Mouse (Mus musculus) midbrain, embryonic 16.5 days (tissue): ENCODE measurements around the gene Gm48552. TPM values are rescaled to one million over a fixed set of nuclear protein-coding genes. Genes with fewer than 3 reads are reported as not detected.

Experiments used
- ATAC-seq: fragments of 200-750 bp; cut with Nextera tagmentation; 2 replicates; pipeline ENCODE4 v1.8.0; 2017; ENCODE audit warnings: moderate TSS enrichment
- H3K27ac ChIP-seq: fragments of 300-500 bp; sonication (generic); 2 replicates; pipeline ENCODE4 v1.5.1; 2014; ENCODE audit warnings: mild to moderate bottlenecking, low read length, mixed read lengths
- H3K27me3 ChIP-seq: fragments of 300-500 bp; sonication (generic); 2 replicates; pipeline ENCODE4 v1.6.1; 2014; ENCODE audit warnings: low read depth, low read length, mixed read lengths; ENCODE audit not compliant: control insufficient read depth, insufficient read depth
- H3K36me3 ChIP-seq: fragments of 300-500 bp; sonication (generic); 2 replicates; pipeline ENCODE4 v1.6.1; 2014; ENCODE audit warnings: mild to moderate bottlenecking, low read length, moderate library complexity, mixed read lengths; ENCODE audit not compliant: control insufficient read depth, insufficient read depth
- H3K4me1 ChIP-seq: fragments of 300-500 bp; sonication (generic); 2 replicates; pipeline ENCODE4 v1.6.1; 2014; ENCODE audit warnings: mild to moderate bottlenecking, low read length, mixed read lengths; ENCODE audit not compliant: control insufficient read depth, insufficient read depth
- H3K4me2 ChIP-seq: fragments of 300-500 bp; sonication (generic); 2 replicates; pipeline ENCODE4 v1.6.1; 2014; ENCODE audit warnings: mild to moderate bottlenecking, low read length, mixed read lengths
- H3K4me3 ChIP-seq: fragments of 300-500 bp; sonication (generic); 2 replicates; pipeline ENCODE4 v1.5.1; 2014; ENCODE audit warnings: low read depth, mild to moderate bottlenecking, low read length, moderate library complexity, mixed read lengths
- H3K9ac ChIP-seq: fragments of 300-500 bp; sonication (generic); 2 replicates; pipeline ENCODE4 v1.6.1; 2014; ENCODE audit warnings: low read depth, low read length, mixed read lengths
- H3K9me3 ChIP-seq: fragments of 300-500 bp; sonication (generic); replicated peaks from 2 replicates; pipeline ENCODE4 v1.6.1; 2014; ENCODE audit warnings: mild to moderate bottlenecking, low read length, mixed read lengths; ENCODE audit not compliant: control insufficient read depth, poor library complexity, severe bottlenecking
- WGBS: fragments of 180-500 bp; shearing (Covaris S2); extraction: QIAGEN DNeasy Blood & Tissue Kit; methylation state at CpG from one replicate; pipeline ENCODE4 v1.1.7; 2014; 5-methylcytosine and 5-hydroxymethylcytosine counted together
- microRNA-seq: library from miRNA; unstranded; fragments of <30 nt; microRNA quantifications from one replicate; pipeline ENCODE4, GENCODE M21; 2017
- polyA plus RNA-seq: library from polyadenylated mRNA; unstranded; fragments of >200 nt; fragmentation: Nextera tagmentation; extraction: Ambion mirVana; gene quantifications from 2 replicates; pipeline ENCODE4 v1.2.1, GENCODE M21; 2015

Gm48552 gene
- polyA plus RNA-seq, 1 experiment from 2014 or later: 3.3 TPM

DNA sequence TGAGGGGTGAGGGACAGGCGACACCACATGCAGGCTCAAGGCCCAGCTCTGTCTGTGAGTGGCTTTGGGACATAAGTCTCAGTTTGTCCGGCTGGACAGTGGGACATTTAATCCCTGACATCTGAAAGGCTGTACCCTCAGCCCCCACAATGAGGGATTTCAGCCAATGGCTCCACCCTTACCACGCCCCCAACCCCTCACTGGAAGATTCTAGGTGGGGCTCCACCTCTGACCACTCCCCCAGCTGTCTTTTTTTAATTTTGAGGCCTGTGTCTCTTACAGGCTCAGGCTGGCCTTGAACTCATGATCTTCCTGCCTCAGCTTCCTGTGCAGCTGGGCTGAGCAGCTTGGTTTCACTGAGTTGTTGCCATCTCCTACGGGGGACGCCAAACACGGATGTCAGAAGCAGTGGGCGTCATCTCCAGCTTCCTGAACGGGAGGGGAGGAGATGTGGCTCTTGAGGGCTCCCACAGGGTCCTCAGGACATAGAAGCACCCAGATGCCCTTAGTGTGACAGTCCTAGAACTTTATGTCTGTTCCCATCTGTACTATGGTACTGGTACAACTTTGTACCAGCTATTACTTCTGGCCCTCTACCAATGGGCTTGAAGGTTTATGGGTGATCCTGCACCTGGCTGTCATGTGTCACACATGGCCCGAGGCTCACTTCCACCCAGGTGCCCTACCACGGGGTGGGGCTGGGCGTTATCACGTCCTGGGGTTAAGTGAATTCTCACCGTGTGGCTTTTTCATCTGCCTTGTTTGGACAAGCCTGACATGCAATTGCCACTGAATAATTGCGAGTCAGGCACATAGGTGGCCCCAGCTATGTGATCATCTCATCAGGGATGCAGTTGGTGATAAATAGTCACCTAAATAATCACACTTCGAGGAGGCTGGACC is 45.8 kb downstream of the Gm48552 start:
- 66% methylated on average over 15 of the region's 15 CpGs for WGBS
- Histone ChIP-seq H3K27me3 (no peaks in the 10 kb centered on the region; the same call in 1 of the 2 replicates), H3K27ac (peak overlapping the region; percentile 66; the same call in 1 of the 2 replicates)

DNA sequence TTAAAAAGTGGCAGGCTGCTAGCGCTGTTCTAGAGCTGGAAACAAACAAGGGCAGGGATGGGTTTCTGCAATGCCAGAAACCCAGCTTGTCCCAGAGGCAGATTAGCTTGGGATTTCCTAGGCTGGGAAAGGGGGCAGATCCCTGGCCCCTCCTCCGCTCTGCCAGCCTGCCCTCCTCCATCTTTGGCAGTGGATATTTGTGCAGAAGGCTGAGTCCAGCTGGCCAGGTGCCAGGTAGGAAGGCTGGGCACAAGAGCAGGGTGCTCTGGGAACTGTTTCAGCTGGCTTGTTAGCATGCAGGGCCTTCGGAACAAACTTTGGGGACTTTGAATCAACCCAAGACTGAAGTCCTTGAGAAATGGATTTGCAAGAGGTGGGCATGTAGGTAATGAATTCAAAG is 46.6 kb downstream of the Gm48552 start:
- H3K4me2 ChIP-seq: no peak overlapping the region
- 61% methylated on average over 3 of the region's 3 CpGs for WGBS
- no peaks in the 10 kb centered on the region for H3K9me3 ChIP-seq
- H3K4me3 ChIP-seq: no peak overlapping the region
- peaks cover 15% of the 10 kb centered on the region for H3K4me1 ChIP-seq
- no peak for ATAC-seq
- H3K27ac ChIP-seq: peak overlapping the region; percentile 66
- no peaks in the 10 kb centered on the region for H3K36me3 ChIP-seq
- H3K27me3 ChIP-seq: no peaks in the 10 kb centered on the region; the same call in 1 of the 2 replicates
- no peak overlapping the region for H3K9ac ChIP-seq

More for the DNA sequence above, 45.8 kb downstream of the Gm48552 start:
- no peak for ATAC-seq
- Histone ChIP-seq H3K4me1 (peaks cover 18% of the 10 kb centered on the region), H3K9ac (0 out of 2 replicates have a peak overlapping the region, but pooled peaks have one; percentile 6), H3K36me3 (no peaks in the 10 kb centered on the region), H3K4me2 (no peak overlapping the region), H3K9me3 (no peaks in the 10 kb centered on the region), H3K4me3 (no peak overlapping the region)

Small RNA genes within 50 kb of the gene (microRNA-seq; reads per million reads assigned to microRNA genes)
- 0.52 reads per million for gene Mir1191b
- gene Mir6913: not detected

Other genes starting within 250 kb of the Gm48552 start
- 49.7 and 52.2 TPM in 2 replicates for gene Pias4, start 221.1 kb upstream of the Gm48552 start, polyA plus RNA-seq
- 535 and 543 TPM in 2 replicates for gene Eef2, start 212.4 kb upstream of the Gm48552 start, polyA plus RNA-seq
- gene Dapk3, start 206.0 kb upstream of the Gm48552 start, polyA plus RNA-seq: 52.5 and 58.3 TPM in 2 replicates
- not detected in 2 replicates for gene 4930442H23Rik, start 205.2 kb upstream of the Gm48552 start, polyA plus RNA-seq
- 0.19 TPM in 1 of 2 replicates, not detected in the other for gene Nmrk2, start 187.0 kb upstream of the Gm48552 start, polyA plus RNA-seq
- 96.8 and 102 TPM in 2 replicates for gene Atcay, start 158.2 kb upstream of the Gm48552 start, polyA plus RNA-seq
- 26.5 and 31.0 TPM in 2 replicates for gene Zfr2, start 155.8 kb upstream of the Gm48552 start, polyA plus RNA-seq
- gene Matk, start 136.1 kb upstream of the Gm48552 start, polyA plus RNA-seq: 43.3 and 67.9 TPM in 2 replicates
- 128 and 130 TPM in 2 replicates for gene Mrpl54, start 122.1 kb upstream of the Gm48552 start, polyA plus RNA-seq
- gene Apba3, start 122.0 kb upstream of the Gm48552 start, polyA plus RNA-seq: 28.8 and 33.8 TPM in 2 replicates
- 9.2 and 10.1 TPM in 2 replicates for gene Tjp3, start 97.4 kb upstream of the Gm48552 start, polyA plus RNA-seq
- 135 and 147 TPM in 2 replicates for gene Pip5k1c, start 96.0 kb upstream of the Gm48552 start, polyA plus RNA-seq
- gene Cactin, start 67.9 kb upstream of the Gm48552 start, polyA plus RNA-seq: 27.6 and 28.3 TPM in 2 replicates
- 4.8 and 5.2 TPM in 2 replicates for gene Tbxa2r, start 60.3 kb upstream of the Gm48552 start, polyA plus RNA-seq
- not detected in 2 replicates for gene Gipc3, start 45.7 kb upstream of the Gm48552 start, polyA plus RNA-seq
- 24.9 and 25.0 TPM in 2 replicates for gene Hmg20b, start 38.5 kb upstream of the Gm48552 start, polyA plus RNA-seq
- gene Mfsd12, start 31.5 kb upstream of the Gm48552 start, polyA plus RNA-seq: 17.2 and 18.1 TPM in 2 replicates
- 0.63 and 0.80 TPM in 2 replicates for gene 4930404N11Rik, start 23.2 kb upstream of the Gm48552 start, polyA plus RNA-seq
- gene Fzr1, start 10.5 kb upstream of the Gm48552 start, polyA plus RNA-seq: 145 and 146 TPM in 2 replicates
- gene Dohh, start 4.6 kb upstream of the Gm48552 start, polyA plus RNA-seq: 77.5 and 86.2 TPM in 2 replicates
- gene Gm48551, start 4.5 kb upstream of the Gm48552 start, polyA plus RNA-seq: 6.1 and 8.2 TPM in 2 replicates
- gene Smim24, start 4.0 kb downstream of the Gm48552 start, polyA plus RNA-seq: 1.2 and 1.4 TPM in 2 replicates
- 15.4 and 17.2 TPM in 2 replicates for gene Nfic, start 66.6 kb downstream of the Gm48552 start, polyA plus RNA-seq
- gene Celf5, start 93.7 kb downstream of the Gm48552 start, polyA plus RNA-seq: 88.3 and 103 TPM in 2 replicates
- gene Ncln, start 107.4 kb downstream of the Gm48552 start, polyA plus RNA-seq: 61.1 and 61.3 TPM in 2 replicates
- gene S1pr4, start 111.1 kb downstream of the Gm48552 start, polyA plus RNA-seq: 0.44 and 0.58 TPM in 2 replicates
- 0.80 and 0.87 TPM in 2 replicates for gene Gna15, start 135.2 kb downstream of the Gm48552 start, polyA plus RNA-seq
- 89.7 and 90.2 TPM in 2 replicates for gene Gna11, start 156.2 kb downstream of the Gm48552 start, polyA plus RNA-seq
- gene Aes, start 170.5 kb downstream of the Gm48552 start, polyA plus RNA-seq: 700 and 706 TPM in 2 replicates
- gene Tle2, start 185.6 kb downstream of the Gm48552 start, polyA plus RNA-seq: 39.0 and 54.8 TPM in 2 replicates
- gene Tle6, start 212.1 kb downstream of the Gm48552 start, polyA plus RNA-seq: 4.3 and 5.2 TPM in 2 replicates
- 1.9 and 2.0 TPM in 2 replicates for gene BC025920, start 217.3 kb downstream of the Gm48552 start, polyA plus RNA-seq
- gene Sirt6, start 238.8 kb downstream of the Gm48552 start, polyA plus RNA-seq: 51.3 and 52.3 TPM in 2 replicates
- 18.4 and 18.6 TPM in 2 replicates for gene Ankrd24, start 239.5 kb downstream of the Gm48552 start, polyA plus RNA-seq